Mouse (Mus musculus) erythroblast, embryonic 14.5 days (primary cell): ENCODE results near the gene Vav2.

ENCODE experiments used
- GATA1 ChIP-seq: IDR thresholded peaks from 2 replicates; pipeline ENCODE4 v1.6.1; 2012; ENCODE audit warnings: low read length, inconsistent platforms, mixed read lengths
- TAL1 ChIP-seq: IDR thresholded peaks from 3 replicates; pipeline ENCODE4 v1.6.1; 2012; ENCODE audit warnings: low read length, inconsistent platforms, mixed read lengths

DNA sequence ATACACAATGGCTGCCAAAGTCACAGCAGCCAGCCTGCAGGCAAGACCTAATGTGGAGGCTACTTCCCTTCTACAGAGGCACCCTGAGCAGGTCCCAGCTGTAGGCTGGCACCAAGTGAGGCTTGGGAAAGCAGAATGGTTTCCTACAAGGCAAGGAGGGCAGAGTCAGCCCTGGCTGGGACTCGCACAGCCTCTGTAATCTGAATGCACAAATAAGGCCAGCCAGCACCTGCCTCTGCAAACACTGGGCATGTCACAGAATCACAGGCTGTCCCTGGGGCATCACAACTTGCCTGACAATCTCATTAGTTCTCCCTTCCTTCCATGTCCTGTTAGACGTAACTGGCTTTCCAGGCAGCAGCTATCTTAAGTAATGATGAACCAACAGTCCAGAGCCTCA is 68.4 kb downstream of the Vav2 start:
- TF ChIP-seq TAL1 (no peak), GATA1 (no peak)
